Mouse (Mus musculus): ENCODE measurements around the gene Adgrv1.

DNA sequence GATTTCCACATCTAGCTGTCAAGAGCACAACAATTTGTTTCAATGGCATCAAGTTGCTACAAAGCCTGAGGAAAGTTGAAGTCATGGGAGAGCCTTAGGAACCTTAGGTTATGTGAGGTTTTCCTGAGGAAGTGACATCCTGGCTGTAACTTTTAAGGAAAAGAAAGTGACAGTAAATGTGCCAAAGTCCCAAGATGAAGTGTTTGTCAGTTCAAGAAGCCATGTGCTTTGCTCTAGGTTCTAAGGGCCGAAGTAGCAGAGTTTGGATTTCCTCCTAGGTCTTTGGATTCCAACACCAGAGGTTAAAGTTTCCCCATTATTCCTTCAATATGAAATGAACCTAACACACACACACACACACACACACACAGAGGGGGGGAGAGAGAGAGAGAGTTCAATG, 332.1 kb downstream of the Adgrv1 start:
- no peak for TF ChIP-seq EP300 (IDR thresholded peaks at IDR 0.05; ENCODE audit: low read depth)
- TF ChIP-seq CTCF (IDR thresholded peaks at IDR 0.05; ENCODE audit: low read depth) = no peak
